Mouse (Mus musculus) cerebellum, adult (tissue): ENCODE data around the gene Megf11.

Source experiments
- ATAC-seq: cut with Nextera tagmentation; 2 replicates; pipeline ENCODE4 v1.9.2; 2017; ENCODE audit warnings: mild to moderate bottlenecking, moderate library complexity, mixed read lengths; ENCODE audit not compliant: insufficient number of reproducible peaks, low FRiP score, low TSS enrichment

Gene Megf11

DNA sequence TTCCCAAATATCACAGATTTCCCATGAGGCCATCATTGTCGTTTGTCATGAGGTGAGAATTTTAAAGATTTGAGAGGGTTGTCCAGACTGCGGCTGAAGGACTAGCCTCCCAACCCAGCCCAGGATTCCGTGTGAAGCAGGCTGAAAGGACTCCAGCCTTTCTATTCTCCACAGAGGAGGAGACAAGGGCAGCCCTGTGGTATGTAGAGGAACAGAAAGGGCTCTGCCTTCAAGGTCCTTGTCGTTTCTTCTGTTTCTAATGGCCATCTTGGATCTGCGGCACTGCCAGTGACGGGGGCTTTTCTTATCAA is 121.7 kb downstream of the Megf11 start:
- ATAC-seq = no peak

DNA sequence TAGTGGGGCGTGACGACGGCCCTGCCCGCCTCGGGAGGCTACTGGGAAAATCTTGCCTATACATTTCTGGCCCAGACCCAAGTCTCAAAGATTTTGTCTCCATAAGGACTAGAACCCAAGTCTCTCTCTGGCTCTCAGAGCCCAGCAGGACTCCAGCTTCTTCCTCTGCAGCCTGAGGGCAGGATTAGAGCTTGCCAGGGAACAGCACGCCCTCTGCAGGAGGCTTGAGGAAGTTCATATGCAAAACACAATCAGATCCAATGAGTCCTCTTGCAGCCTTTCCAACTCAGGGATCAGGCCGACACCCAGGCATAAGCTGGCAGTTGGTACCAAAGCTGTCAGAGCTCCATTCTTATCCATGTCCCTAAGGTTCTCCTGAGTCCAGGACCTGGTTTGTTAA is 122.6 kb downstream of the Megf11 start:
- no peak for ATAC-seq

DNA sequence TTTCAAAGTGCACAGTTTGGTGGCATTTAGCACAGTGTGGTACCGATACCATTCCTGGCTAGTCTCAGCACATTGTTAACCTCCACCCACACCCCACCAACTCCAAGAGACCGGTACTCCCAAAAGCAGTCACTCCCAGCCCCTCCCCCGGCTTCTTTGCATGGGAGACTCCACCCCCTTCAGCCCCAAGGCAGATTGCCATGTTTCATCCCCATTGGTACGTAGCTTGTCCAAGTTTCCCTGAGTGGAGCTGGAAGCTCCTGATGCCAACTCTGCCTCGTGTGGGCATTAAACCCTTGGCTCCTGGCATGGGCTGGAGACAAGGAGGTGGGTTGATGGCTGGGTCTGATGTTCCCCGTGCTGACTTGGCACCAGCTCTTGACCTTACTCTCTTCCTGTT is 129.4 kb downstream of the Megf11 start:
- ATAC-seq = no peak

DNA sequence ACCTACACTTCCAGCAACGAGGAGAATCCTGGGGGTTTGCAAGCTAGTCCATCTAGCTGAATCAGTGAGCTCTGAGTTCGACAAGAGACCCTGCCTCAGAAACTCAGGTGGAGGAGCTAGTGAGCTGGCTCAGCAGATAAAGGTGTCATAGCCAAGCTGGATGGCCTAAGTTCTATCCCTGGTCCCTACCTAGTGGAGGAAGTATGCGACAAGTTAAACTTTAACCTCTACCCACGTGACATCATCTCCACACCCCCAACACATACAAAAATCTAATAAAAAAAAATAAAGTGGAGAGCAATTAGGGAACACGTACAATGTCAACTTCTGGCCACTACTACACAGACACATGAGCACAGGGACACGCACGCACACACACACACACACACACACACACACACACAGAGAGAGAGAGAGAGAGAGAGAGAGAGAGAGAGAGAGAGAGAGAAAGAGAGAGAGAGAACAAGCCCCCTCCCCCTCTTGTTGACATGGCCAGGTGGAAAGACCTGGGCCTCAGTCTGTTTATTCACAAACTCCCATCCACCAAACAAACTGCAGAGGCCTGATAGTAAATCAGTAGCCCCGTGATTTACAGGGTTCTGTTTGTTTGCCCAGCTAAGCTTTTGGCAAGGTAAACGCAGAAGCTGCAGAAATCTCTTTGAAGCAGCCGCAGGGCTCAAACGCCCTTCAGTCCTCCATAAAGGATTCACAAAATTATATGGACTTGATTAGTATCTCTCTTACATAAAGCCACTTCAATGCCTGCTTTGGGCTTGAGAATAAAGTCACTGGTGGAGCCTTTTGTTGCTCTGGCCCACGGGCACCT is 134.7 kb downstream of the Megf11 start:
- ATAC-seq = no peak

GRCm38 (mm10) chr9:64520747-64521283 is 135.4 kb downstream of the Megf11 start:
- no peak for ATAC-seq

DNA sequence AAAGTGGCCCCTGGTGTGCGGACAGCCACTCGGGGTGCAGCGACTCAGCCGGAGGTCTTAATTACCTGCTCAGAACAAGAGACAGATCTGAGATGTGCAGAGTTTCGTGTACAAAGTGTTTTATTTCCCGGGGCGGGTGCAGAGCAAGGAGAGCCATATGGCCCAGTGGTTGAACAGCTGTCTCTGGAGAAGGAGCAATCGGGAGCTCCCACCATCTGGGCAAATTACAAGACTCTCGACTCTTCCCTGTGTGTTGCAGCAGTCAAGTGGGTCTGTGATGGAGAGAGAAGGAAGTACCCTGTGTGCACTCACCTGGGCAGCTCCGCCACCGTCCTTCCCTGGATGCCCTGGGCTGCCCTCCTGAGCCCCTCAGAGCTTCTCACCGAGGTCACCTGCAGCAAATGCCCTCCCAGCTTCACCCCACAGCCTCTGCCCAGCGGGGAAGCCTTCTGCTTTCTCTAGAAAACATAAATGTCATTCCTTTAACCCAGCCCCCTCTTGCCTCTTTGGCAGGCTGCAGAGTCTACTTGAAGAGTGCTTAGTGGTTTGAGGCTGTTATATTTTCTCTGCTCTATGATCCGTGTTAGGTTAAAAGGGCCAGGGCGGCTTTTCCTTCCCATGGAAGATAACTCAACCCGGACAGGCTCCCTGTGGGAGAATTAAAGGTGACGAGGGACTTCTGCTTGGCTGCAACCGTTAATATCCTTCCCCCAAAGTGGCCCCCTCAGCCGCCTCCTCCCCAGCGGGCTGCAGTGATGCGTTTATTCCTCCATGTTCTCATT is 138.0 kb downstream of the Megf11 start:
- ATAC-seq = 0 out of 2 replicates have a peak, but pooled peaks have one; percentile 45

- ATAC-seq = no peak
Observed at GRCm38 (mm10) chr9:64528061-64528460, 142.6 kb downstream of the Megf11 start.

DNA sequence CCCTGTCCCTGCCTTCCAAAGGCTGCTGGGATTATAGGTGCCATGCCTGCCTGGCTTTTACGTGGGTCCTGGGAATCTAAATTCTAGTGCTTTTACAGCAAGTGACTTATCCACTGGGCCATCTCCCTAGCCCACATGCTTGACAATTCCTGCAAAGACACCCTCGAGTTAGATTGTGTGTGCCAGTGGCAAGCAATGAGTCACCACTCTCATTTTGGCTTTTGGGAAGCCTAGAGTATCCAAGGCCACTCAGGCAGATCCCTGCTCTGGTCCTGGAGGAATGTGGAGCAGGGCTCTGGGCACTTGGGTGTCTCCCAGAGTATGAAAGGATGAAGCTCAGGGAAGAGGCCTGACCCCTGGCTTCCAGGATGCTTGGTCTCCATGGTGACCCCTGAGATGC is 143.2 kb downstream of the Megf11 start:
- ATAC-seq = no peak

DNA sequence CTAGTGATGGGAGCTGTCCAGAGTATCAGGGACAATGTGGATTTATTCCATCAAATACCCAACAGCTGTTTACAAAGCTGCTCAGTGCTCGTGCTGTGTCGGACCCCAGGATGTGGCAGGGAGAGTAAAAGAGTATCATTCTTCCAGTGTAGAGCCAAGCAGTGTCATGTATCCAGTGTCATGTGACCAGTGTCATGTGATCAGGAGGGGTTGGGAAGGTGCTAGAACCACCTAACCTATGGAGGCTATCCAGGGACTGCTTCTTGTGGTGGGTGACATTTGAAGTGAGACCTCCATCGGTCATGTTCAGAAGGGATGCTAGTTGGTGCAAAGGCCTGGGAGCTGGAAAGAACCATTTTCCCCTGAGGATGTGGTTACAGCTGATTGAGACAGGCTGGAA is 146.5 kb downstream of the Megf11 start:
- ATAC-seq = no peak

DNA sequence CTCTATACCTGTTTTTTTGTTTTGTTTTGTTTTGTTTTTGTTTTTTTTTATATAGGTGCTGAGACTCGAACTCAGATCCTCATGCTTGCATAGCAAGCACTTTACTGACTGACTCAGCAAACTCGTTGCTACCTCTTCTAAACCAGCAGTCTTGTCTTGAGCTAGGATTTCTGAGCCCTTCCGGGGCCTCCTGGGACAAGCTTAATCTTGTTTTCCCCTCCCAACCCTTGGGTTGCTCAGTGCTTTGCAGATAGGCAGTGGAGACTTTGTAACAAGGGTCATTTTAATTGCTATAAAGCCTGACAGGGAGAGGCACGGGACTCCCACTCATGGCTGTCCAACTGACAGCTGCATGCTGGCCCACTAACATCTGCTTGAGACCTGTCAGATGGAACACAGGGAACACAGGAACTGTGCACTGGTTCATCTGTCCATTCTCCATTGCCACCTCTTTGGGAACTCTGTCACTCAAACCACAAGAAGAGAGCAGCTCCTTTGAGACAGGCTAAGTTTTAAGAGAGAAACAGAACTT is 147.4 kb downstream of the Megf11 start:
- no peak for ATAC-seq

- ATAC-seq = no peak
Observed at GRCm38 (mm10) chr9:64533488-64534119, 148.2 kb downstream of the Megf11 start.

GRCm38 (mm10) chr9:64534313-64534712 is 148.9 kb downstream of the Megf11 start:
- ATAC-seq = no peak

DNA sequence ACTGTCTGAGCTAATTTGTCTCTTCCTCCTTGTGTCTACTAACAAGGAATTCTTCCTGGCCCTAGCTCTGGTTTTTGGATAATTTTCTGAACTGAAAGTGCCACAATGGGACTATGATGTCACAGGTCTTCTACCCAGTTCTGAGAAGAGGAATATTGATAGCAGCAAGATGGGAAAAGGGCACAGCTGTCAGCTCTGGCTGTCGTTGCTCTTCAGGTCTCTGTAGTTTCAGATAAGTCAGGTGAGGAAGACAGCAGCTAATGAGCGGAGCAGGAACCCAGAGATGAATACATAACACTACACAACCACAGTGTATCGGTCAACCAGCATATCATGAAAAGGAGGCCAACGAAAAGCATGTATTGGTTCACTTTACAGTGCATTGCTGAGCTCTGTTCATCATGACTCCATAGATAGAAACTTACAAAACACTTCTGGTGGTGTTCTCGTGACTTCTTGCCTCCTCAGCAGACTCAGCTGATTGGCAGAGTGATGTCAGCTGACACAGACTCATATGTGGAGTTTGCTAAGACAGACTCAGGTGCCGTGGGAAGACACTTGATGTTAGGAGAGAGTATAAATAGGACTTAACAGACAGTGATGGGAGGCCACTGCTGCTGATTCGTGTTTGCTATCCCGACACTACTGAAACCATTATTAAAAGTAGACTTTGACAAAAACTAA is 149.6 kb downstream of the Megf11 start:
- ATAC-seq = no peak

- ATAC-seq = no peak
Observed at GRCm38 (mm10) chr9:64537821-64538220, 152.4 kb downstream of the Megf11 start.

GRCm38 (mm10) chr9:64542246-64542645 is 156.8 kb downstream of the Megf11 start:
- no peak for ATAC-seq

DNA sequence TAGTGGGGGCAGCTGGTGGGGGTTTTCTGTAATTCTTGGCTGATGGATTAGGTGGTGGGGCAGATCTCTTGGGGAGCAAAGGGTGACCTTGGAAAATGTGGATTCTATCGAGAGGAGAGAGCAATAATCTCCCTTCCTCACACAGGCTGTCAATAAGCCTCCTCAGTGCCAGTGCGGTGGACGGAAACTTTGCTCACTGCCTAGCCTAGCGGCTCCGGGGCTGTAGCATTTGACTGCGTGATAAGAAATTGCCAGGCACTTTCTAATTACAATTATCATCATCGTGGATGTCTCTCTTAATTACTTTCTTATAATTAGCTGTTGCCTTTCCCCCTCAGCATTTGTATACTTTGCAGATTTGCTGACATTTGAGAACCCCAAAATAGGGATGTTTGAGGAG is 157.7 kb downstream of the Megf11 start:
- ATAC-seq = no peak

- ATAC-seq = no peak
Observed at GRCm38 (mm10) chr9:64546344-64546991, 161.0 kb downstream of the Megf11 start.

DNA sequence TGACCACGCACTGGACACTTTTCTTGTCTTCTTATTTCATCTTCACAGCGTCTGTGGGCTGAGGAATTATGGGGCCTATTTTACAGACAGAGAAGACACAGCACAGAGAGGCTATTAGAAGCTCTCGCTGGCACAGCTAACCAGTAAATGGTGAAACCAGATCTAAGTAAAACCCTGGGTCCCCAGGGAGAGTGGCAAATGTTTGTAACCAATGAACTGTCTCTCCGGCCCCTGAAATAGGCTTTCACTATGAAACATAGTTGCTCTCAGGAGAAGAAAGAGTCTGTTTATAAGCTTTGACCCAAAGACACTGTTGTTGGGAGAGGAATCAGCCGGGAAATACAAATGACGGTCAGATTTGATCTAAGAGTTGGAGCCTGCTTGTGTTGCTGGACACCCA is 162.9 kb downstream of the Megf11 start:
- no peak for ATAC-seq

- no peak for ATAC-seq
Observed at GRCm38 (mm10) chr9:64551307-64551706, 165.9 kb downstream of the Megf11 start.

DNA sequence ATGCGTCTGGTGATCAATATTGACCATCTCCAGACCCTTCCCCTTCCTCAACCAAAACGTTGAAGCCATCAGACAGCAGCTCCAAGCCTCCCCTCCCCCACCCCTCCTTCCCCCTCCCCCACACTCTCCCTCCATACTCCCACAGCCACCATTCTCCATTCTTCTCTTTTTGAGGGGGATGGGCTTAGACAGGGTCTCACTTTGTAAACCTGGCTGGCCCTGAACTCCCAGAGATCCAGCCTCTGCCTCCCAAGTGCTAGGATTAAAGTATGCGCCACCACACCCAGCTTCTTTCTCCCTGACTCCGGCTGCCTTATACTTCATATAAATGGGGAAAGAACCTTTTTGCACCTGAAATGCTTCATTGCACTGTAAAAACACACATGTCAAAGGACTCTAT is 166.6 kb downstream of the Megf11 start:
- no peak for ATAC-seq
